Mouse (Mus musculus) left cerebral cortex, adult 9 months (tissue): ENCODE measurements around the gene 2310011J03Rik.

ENCODE experiments used
- DNase-seq, 2 experiments: peaks; one replicate each; pipeline ENCODE4 v3.0.0; 2022; ENCODE audit warnings: low spot score in 2 of 2

Gene 2310011J03Rik

GRCm38 (mm10) chr10:80341491-80342304 lies 21.4 kb upstream of the 2310011J03Rik start:
- no peak for DNase-seq

- DNase-seq, result no peak
These were observed 20.7 kb upstream of the 2310011J03Rik start for GRCm38 (mm10) chr10:80341026-80341425.

GRCm38 (mm10) chr10:80339941-80340750 lies 19.8 kb upstream of the 2310011J03Rik start:
- peak in 1 of 2 experiments; percentile 87 for DNase-seq

- DNase-seq, result no peak
These were observed 15.9 kb upstream of the 2310011J03Rik start for GRCm38 (mm10) chr10:80336263-80336662.

GRCm38 (mm10) chr10:80332525-80332989 lies 12.2 kb upstream of the 2310011J03Rik start:
- no peak for DNase-seq

GRCm38 (mm10) chr10:80331636-80332524 lies 11.5 kb upstream of the 2310011J03Rik start:
- DNase-seq, result no peak

GRCm38 (mm10) chr10:80330888-80331287 lies 10.6 kb upstream of the 2310011J03Rik start:
- no peak for DNase-seq

GRCm38 (mm10) chr10:80330084-80330483 lies 9.7 kb upstream of the 2310011J03Rik start:
- no peak for DNase-seq

GRCm38 (mm10) chr10:80329273-80330081 lies 9.1 kb upstream of the 2310011J03Rik start, which contains the start of the genes Pcsk4 and Reep6:
Gene Pcsk4 (minus strand): TSS chr10:80329498.
Gene Reep6 (plus strand): TSS chr10:80329953.
- DNase-seq, result peak; percentile 96 to 98

- DNase-seq, result no peak
These were observed 4.7 kb upstream of the 2310011J03Rik start for GRCm38 (mm10) chr10:80325045-80325444.

- DNase-seq, result no peak
These were observed 4.0 kb upstream of the 2310011J03Rik start for GRCm38 (mm10) chr10:80324120-80325037.

GRCm38 (mm10) chr10:80323261-80324119 lies 3.2 kb upstream of the 2310011J03Rik start:
- DNase-seq, result no peak

- no peak for DNase-seq
These were observed 2.5 kb upstream of the 2310011J03Rik start for GRCm38 (mm10) chr10:80322811-80323211.

- no peak for DNase-seq
These were observed 1.6 kb upstream of the 2310011J03Rik start for GRCm38 (mm10) chr10:80321670-80322581.

GRCm38 (mm10) chr10:80321014-80321669 lies 805 bp upstream of the 2310011J03Rik start:
- DNase-seq, result no peak

- DNase-seq, result no peak
These were observed 3.3 kb downstream of the 2310011J03Rik start for GRCm38 (mm10) chr10:80317011-80317410.

- no peak for DNase-seq
These were observed 4.0 kb downstream of the 2310011J03Rik start for GRCm38 (mm10) chr10:80316359-80316781.
